Mouse (Mus musculus): ENCODE measurements around the gene Hspa4.
"Not testable (repeated sequence)": the region's sequence is repeated elsewhere in the genome, so short reads cannot be mapped to it uniquely, and the experiment has no call there.

Hspa4 gene

DNA sequence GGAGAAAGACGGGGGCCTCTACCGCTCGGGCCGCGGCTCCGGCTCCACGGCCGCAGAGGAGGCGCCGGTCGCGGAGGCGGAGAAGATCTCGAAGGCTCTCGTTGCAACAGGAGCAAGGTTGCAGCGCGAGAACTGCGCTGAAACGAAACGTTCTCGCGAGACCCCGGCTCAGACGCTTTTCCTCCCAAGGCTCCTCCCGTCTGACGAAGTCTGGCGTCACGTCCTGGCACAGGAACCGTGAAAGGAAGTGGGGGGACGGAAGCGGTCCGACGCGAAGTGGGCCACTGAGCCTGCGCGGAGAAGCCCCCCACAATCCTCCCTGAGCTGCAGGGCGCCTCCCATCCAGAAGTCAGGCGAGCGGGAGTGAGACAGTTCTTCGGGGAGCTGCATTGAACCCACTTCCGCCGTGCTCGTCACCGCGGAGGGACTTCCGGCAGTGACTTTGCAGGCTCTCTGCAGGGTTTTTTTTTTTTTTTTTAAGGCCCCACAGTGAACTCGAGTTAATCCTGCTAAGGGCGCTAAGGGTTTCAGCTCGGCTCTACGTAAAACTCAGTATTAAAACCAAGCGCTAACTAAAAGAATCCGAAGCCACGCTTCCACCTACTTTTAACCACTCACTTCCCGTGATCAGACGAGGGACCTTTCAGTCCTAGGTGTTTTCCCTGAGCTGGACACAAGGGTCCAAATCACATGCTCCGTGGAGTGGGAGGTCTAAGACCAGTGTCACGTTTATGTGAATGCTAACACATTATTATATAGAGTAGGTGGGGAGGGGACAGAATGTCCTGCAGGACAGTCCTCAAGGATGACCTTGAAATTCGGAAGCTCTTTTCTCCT is at the start of gene Hspa4:
TSS of gene Hspa4 (minus strand) at position 128 of the 837 bp plus-strand sequence.
- peak; percentile 98 for DNase-seq (ENCODE audit: low spot score)

DNA sequence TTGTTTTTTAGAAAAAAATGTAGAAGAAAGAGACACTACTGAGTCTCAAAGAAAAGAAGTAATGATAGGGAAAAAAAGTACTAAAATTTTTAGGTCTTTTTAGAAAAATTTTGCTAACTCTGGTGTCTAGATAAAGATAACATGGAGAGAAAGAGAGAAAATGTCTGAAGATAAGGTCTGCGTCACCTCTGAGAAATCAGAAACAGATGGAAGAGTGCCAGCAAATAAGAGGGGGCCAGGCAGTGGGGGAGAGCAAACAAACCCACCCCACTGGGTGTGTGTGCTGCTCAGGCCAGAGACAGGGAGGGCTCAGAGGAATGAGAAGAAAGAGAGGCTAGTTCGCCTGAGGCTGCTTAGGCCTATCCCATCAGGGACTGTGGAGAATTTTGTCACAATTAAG is 45.5 kb upstream of the Hspa4 start:
- DNase-seq (ENCODE audit: low spot score): no peak

DNA sequence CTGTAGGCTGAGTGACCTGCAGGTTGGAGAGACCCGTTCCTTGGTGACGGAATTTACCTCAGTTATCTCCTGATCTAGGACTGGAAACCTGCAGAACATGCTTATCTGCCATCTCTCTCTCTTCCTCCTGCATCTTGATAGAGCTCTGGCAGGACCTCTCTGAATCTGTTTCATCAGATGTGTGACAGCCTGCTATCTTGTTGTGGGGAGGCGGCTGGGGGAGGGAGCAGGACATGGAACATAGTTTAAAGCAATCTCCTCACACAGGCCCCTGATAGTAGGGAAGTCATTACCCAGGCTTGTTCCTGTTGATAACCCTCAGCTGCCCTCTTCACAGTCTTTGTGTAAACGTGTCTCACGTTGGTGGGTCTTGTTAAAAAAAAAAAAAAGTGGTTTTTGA is 45.1 kb upstream of the Hspa4 start:
- DNase-seq (ENCODE audit: low spot score): no peak

DNA sequence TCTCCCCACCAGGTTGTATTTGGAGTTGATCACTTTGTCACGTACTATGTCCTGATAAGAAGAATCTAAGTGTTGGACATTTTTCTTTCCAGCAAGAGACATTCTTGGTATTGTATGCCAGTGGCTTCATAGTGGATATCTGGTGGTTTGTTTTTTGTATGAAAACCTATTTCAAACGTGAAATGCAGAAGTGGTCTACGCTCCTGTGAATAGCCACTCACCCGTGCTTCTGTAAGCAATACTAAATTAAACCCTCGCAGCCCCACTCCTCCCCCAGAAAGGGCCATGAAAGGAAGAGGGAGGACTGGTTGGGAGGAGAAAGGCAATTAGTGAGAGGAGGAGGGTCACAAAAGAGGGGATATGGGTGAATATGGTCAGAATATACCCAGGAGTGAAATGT is 42.5 kb upstream of the Hspa4 start:
- no peak for DNase-seq (ENCODE audit: low spot score)

DNA sequence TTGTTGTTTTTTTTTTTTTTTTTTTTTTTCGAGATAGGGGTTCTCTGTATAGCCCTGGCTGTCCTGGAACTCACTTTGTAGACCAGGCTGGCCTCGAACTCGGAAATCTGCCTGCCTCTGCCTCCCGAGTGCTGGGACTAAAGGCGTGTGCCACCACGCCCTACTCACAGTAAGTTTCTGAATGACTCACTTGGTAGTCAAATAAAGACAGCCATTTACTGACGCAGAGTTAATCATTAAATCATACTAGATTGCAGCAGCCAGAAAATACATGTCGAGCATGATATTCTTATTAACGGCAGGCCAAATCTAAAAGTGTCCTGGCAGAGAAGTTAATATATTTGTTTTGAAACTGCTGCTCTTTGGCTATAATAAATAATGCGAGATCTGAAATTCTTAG is 40.8 kb upstream of the Hspa4 start:
- not testable (repeated sequence) for DNase-seq (ENCODE audit: low spot score)

DNA sequence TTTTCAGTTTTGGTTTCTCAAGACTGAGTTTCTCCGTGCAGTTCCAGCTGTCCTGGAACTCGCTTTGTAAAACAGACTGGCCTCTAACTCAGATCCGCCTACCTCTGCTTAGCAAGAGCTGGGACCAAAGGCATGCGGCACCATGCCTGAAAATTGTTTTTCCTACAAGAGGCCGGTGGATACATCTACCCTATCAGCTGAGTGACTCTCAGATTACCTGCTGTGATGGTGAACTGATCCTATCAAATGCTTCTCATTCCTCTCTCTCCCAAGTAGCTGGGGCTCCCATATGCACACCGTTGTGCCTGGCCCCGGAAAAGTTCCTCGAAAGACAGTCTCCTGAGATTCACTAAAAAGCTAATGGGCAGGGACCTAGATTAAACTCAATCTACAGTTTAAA is 37.4 kb upstream of the Hspa4 start:
- no peak for DNase-seq (ENCODE audit: low spot score)

DNA sequence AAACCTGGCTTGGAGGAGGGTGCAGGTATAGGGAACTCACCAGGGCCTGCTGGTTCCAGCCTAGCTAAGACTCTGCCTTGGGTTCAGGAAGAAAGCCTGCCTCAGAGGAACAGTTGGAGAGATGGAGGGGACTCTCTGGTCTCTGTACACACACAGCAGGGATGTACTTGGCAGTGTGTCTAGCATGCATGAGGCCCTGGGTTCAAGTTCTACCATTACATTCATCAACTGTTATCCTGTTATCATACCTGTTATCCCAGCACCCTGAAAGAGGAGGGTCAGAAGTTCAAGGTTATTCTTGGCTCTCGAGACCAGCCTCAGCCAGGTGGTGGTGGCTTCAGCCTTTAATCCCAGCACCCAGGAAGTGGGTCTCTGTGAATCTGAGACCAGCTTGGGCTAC is 36.7 kb upstream of the Hspa4 start:
- DNase-seq (ENCODE audit: low spot score): no peak

DNA sequence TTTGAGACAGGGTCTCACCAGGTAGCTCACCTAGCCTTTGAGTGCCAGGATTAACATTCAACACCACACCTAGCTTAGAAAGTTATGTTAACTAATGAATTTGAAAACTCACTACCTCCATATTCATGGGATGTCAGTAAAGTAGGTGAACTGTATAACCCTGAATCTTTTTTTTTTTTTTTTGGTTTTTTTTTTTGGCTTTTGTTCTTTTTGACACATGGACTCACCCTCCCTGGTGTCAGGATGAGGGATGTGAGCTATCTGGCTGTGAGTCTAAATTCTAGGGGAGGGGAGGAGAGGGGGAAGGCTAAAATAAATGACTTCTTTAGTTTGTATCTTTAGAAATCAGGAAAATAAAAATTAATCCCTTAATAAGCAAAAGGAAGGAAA is 35.9 kb upstream of the Hspa4 start:
- no peak for DNase-seq (ENCODE audit: low spot score)

DNA sequence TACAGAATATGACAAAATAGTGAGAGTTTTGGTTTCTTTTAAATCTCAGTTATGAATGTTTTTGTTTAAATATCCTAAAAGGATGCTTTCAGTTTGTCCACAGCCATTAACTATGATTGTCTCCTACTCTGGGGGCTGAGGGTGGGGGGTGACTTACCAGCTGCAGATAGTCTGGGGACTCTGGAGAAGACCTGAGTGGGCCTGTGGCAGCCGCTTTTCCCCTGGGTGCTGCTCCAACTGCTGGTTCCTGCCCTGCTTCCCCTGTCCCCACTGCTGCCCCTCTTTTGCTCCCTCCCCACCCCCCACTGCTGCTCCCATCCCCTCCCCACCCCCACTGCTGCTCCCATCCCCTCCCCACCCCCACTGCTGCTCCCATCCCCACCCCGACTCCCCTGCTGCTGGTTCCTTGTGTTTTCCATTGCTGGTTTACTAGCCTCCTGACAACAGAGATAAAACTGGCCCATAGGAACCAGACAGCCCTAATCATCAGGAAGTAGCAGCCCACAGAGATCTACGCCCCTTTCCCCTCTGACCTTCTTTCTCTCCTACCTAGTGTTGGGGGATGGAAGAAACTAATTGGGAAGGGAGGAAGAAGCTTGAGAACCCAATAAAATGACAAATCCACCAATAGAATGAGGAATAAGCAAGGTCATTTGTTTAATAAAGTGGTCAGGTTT is 35.4 kb upstream of the Hspa4 start:
- DNase-seq (ENCODE audit: low spot score): no peak

DNA sequence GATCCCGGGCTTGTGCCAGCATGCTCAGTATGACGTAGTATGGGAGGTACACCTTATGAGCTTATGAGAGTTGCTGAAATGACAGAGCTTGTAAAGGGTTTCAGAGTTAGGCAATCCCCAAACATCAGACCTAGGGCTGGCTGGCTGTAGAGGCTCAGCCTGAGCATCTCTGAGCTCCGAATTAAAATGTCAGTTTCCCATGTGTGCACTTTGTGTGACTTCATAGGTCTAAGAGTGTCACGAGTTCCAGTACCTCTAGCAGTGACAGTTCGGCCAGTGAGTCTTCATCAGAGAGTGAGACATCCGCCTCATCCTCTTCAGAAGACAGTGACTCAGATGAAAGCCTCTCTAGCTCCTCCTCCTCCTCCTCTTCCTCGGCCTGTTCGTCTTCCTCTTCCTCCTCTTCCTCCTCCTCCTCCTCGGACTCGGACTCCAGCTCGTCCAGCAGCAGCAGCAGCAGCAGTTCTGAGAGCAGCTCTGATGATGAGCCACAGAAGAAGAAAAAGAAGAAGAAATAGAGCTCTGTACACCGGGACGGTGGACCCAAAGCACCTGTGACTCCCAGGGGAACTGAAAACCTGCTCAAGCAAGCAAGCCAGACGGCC is 31.9 kb upstream of the Hspa4 start:
- no peak for DNase-seq (ENCODE audit: low spot score)

DNA sequence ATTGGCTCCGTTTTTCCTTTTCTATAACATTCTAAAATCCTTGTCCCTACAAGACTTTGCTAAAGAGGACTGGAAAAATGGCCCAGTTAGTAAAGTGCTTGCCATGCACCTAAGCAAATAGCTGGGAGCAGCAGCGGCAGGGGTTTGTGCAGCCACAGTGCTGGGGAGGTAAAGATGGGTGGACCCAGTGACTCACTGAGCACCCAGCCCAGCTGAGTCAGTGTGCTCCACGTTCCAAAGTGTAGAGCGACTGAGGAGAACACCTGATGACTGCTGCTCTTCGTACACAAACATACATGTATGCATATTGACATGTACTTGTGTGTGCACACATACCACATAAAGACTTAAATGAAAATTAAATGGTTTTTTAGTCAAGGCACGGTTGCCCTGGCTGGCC is 30.9 kb upstream of the Hspa4 start:
- no peak for DNase-seq (ENCODE audit: low spot score)

DNA sequence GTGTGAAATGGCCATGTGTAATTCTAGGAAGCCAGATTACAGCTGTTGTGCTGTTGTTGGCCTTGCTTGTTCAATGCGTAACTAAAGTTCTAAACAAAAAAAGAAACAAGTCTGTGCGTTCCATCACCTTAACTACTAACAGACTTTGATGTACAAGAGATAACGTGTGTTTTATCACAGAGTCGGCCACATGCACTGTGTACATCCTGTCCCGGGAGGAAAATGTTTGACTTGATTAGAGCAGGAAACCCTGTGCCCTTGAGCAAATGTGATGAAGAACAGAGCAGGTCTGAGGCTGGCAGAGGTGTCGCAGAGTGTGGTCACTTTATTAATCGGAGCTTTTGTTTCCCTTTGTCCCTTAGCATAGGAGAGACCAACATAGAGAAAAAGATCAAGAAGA is 30.1 kb upstream of the Hspa4 start:
- no peak for DNase-seq (ENCODE audit: low spot score)

DNA sequence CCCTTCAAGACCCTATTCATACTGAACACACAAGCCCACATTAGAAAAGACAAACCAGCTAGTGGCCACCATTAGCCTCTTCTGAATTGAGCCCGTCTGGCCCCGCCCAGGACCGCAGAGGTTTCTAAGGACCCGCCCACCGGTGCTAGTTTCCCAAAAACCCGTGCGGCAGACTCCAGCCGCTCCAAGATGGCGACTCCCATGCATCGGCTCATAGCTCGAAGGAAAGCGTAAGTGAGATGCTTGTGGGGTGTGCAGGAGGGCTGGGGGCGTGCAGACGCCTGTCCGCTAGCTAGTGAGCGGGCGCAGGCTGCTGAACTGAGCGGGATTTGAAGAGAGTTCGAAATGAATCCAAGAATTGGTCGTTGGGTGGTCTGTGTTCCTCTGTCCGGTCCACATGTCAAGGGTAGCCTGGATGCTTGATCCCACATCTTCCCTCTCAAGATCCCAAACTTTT is 24.3 kb upstream of the Hspa4 start, which contains the start of gene Zcchc10:
TSS of gene Zcchc10 (plus strand) at position 168 of the 457 bp plus-strand sequence.
- peak; percentile 76 for DNase-seq (ENCODE audit: low spot score)

DNA sequence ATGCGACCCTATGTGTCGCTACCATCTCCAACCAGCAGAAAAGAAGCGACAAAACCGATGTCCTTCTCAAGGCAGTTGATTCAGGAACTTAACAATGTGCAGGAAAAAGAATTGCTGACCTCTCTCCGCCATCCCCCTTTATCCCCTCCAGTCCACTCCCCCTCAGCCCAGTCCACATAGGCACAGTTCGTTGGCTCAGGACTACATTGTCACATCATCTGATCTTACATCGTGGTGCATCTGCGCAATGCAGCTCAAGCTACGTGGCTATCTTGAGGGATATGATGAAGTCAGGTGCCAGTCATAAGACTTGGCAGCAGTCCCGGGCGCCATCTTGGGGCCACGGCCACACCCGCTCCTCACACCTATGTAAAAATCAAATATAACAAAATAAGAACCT is 19.6 kb upstream of the Hspa4 start:
- DNase-seq (ENCODE audit: low spot score): not testable (repeated sequence)

DNA sequence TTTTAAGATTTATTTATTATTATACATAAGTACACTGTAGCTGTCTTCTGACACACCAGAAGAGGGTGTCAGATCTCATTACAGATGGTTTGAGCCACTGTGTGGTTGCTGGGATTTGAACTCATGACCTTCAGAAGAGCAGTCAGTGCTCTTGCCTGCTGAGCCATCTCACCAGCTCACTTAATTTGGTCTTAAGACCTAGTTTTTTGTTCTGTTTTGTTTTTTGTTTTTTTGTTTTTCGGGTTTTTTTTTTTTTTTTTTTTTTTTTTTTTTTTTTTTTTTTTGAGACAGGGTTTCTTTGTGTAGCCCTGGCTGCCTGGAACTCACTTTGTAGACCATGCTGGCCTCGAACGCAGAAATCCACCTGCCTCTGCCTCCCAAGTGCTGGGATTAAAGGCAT is 18.3 kb upstream of the Hspa4 start:
- not testable (repeated sequence) for DNase-seq (ENCODE audit: low spot score)

DNA sequence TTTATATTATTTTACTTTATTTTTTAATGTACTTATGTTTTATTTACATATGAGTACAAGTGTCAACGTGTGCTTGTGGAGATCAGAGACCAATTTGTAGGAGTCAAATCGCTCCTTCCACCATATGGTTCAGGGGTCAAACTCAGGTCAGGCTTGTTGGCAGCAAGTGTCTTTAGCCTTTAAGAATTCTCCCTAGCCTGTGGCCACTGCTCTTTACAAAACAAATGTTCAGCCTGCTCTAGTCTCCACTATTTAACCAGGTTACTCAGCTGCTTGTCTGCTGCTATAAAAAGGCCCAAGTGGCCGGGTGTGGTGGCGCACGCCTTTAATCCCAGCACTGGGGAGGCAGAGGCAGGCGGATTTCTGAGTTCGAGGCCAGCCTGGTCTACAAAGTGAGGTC is 17.8 kb upstream of the Hspa4 start:
- no peak for DNase-seq (ENCODE audit: low spot score)

DNA sequence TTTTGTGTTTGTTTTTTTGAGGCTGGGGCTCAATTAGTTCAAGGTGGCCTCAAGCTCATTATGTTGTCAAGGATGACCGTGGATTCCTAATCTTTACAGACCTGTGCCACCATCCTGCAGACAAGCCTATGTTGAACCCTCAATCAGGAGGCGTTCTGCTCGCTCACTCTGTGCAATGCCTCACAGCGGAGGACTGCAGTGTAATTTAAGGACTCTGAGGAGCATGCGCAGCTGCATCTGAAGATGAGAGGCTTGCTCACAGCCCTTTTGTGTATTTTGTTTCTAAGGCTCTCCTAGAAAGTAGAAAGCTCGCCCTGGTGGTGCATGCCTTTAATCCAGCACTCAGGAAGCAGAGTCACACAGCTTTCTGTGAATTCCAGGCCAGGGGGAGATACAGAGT is 16.7 kb upstream of the Hspa4 start:
- no peak for DNase-seq (ENCODE audit: low spot score)

DNA sequence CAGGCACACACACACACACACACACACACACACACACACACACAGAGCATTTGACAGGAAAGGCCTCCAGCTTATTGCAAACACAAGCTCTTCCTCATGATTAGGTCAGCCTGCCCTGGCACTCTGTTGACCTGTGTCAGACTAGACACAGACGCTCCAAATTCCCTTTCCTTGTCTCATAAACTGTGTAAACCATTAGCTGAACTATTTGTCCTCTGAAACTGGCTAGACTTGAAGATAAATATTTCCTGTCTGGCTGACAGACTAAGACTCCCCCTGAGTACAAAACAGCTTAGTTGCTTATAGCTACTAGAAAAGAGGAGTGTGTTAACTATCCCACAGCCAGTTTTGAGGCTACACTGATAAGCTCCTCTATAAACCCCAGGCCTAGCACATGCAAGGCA is 14.5 kb upstream of the Hspa4 start:
- DNase-seq (ENCODE audit: low spot score): peak; percentile 78

DNA sequence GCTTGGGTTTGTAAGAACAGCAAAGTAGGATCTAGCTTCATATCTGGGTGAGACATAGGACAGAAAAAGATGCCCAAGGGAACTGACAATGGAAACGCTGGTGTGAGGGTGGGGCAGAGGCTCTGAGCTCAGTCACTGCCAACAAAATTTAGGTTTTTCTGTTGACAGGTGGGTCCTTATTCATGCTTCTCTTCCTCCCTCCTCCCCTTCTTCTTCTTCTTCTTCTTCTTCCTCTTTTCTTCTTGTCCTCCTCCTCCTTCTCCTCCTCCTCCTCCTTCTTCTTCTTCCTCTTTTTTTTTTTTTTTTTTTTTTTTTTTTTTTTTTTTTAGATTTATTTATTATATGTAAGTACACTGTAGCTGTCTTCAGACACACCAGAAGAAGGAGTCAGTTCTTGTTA is 12.6 kb upstream of the Hspa4 start:
- DNase-seq (ENCODE audit: low spot score): not testable (repeated sequence)

DNA sequence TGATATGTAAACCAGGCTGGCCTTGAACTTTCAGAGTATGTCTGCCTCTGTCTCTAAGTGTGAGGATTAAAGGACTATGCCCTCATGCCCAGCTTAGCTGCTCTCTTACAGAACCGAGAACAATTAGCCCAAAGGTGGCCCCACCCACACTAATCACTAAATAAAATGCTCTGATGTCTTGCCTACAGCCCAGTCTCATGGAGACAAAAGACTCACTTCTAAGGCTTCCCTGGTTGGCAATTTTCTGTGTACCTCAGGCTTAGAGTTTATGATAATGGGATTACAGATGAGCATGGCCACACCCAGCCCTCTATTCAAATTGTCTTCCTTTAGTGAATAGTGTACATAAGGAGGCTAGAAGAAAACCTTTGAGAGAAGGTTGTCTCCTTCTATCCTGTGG is 11.1 kb upstream of the Hspa4 start:
- no peak for DNase-seq (ENCODE audit: low spot score)

DNA sequence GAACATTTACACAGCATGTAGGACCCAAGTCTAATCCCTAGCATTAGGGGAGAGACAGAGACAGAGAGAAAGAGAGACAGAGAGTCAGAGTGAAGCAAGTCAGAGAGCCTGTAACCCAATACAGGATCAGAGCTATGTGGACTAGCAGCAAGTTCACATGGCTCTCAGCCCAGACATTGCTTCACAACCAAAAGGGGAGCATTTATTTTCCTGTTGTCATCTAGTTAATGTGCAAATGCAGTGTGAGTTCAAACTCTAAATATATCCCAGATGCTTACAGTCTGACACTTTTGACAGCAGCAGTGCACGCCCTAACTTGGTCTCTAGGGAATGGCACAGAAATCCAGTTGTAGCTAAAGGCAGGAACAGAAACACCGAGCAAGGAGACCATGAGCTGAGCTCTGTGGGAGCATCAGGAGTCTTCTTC is 8.6 kb upstream of the Hspa4 start:
- DNase-seq (ENCODE audit: low spot score): peak; percentile 55

DNA sequence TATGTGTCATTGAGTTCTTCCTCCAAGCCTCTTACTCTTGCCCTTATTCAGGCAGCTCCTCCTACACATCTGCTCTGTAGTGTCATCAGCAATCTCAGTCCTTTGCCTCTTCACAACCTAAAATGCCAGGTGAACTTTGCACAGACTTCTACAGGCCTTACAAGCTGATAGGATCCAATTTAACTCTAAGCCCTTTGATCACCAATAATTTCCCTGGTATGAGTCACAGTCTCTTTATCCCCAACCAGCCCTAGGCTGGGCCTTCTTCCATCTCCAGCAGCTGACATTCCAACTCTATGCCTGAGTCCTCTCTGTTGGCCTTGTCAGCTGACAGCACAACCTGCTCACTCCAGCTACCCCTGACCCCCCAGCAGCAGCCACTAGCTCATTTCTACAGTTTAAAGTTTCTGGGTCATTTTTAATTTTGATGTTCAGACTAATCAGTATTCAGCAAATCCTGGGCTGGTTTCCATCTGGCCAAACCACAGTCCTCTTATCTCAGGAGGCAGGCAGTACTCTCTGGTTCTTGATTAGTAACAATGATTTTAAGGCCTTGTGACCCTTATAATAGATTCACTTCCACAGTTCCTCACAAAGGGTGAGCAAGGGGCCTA is 8.1 kb upstream of the Hspa4 start:
- DNase-seq (ENCODE audit: low spot score): peak; percentile 57

All from ovary, adult 18-20 months (tissue).